Mouse (Mus musculus): Measurements from ENCODE around the gene Spocd1. TPM values are rescaled to one million over a fixed set of nuclear protein-coding genes. Genes with fewer than 3 reads are reported as not detected.
"Not testable (repeated sequence)": the region's sequence is repeated elsewhere in the genome, so short reads cannot be mapped to it uniquely, and the experiment has no call there.

The Spocd1 gene
- 0.09 TPM in 1 of 2 replicates, not detected in the other for polyA plus RNA-seq (2015; fragmentation: Nextera tagmentation; extraction: Ambion mirVana)

GRCm38 (mm10) chr4:129928949-129929348 is at the start of gene Spocd1:
TSS of gene Spocd1 (plus strand) at chr4:129929249.
- no peaks in the 10 kb centered on the region for H3K27me3 ChIP-seq (replicated peaks)
- ATAC-seq = no peak
- H3K27ac ChIP-seq = no peak within 1 kb of the TSS
- H3K36me3 ChIP-seq = no peaks in the 10 kb centered on the region
- H3K9ac ChIP-seq = no peak within 1 kb of the TSS
- no peaks in the 10 kb centered on the region for H3K9me3 ChIP-seq
- H3K4me3 ChIP-seq (replicated peaks) = peak within 1 kb of the TSS; percentile 11; the same call in 1 of the 2 replicates
- peak within 1 kb of the TSS; percentile 51 for H3K4me2 ChIP-seq (replicated peaks)
- no peaks in the 10 kb centered on the region for H3K4me1 ChIP-seq (replicated peaks)
- WGBS = 43% methylated on average over 4 of the region's 4 CpGs

DNA sequence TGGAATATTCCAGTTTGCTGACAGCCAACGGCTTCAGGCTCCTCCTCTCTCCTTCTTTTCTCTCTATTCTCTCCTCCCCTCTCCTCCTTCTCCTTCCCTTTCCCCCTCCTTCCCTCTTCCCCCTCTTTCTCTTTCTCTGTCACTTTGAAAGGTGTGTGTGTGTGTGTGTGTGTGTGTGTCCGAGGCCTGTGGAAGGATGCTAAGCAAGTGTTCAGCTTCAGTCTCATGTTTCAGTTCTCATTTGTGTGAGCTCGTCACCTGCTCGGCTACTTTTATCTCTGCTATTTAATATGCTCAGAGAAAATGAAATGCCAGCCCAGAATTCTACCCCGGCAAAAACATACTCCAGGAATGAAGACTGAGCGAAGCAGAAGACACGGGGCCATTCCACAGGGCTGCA is 48.4 kb upstream of the Spocd1 start:
- Histone ChIP-seq H3K36me3 (no peaks in the 10 kb centered on the region), H3K4me1 (replicated peaks) (peaks cover 14% of the 10 kb centered on the region), H3K4me2 (replicated peaks) (no peak overlapping the region), H3K9ac (no peak overlapping the region), H3K27me3 (replicated peaks) (no peaks in the 10 kb centered on the region), H3K27ac (no peak overlapping the region), H3K4me3 (replicated peaks) (no peak overlapping the region), H3K9me3 (no peaks in the 10 kb centered on the region)
- WGBS = 78% methylated on average over 7 of the region's 7 CpGs
- ATAC-seq = no peak

GRCm38 (mm10) chr4:129881661-129882060 is 47.4 kb upstream of the Spocd1 start:
- Histone ChIP-seq H3K4me2 (replicated peaks) (peak overlapping the region; percentile 41; the same call in 1 of the 2 replicates), H3K27ac (no peak overlapping the region; the same call in 1 of the 2 replicates), H3K4me3 (replicated peaks) (no peak overlapping the region), H3K9me3 (no peaks in the 10 kb centered on the region), H3K36me3 (no peaks in the 10 kb centered on the region), H3K27me3 (replicated peaks) (no peaks in the 10 kb centered on the region), H3K9ac (no peak overlapping the region), H3K4me1 (replicated peaks) (peaks cover 12% of the 10 kb centered on the region)
- no peak for ATAC-seq
- 16% methylated on average over 3 of the region's 3 CpGs for WGBS

GRCm38 (mm10) chr4:129882555-129883293 is 46.3 kb upstream of the Spocd1 start:
- WGBS = 27% methylated on average over 10 of the region's 11 CpGs

DNA sequence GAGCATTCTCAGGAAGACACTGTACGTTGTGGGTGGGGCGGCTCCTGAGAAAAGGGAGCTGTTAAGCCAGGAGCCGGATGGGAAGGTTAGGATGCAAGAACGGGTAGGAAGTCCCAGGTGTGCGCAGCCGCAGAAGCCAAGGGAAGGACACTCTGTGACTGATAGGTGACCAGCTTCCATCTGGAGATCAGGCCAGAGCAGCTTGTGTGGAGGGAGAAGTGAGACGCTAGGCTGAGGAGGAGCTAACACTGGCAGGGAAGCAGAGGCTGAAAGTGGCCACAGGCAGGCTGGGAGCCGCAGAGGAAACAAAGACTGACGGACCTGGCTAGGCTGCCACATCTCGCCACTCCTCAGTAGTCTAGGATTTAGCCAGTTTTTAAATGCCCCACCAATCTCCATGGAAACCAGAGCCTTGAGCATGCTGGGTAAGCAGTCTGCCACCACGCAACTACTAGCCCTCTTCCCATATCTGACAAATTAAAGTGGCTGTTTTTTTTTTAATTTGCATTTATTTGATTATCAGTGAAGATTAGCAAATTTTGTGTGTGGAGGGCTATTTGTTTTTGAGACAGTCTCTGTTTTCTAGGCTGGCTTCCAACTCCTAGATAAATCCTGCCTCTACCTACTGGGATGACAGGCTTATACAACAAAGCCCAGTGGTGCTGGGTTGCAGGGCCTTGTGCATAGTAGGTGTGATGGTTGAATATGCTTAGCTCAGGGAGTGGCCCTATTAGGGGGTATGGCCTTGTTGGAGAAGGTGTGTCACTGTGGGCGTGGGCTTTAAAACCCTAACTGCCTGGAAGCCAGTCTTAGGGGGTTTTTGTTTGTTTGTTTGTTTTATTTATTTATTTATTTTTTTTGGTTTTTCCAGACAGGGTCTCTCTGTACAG is 44.8 kb upstream of the Spocd1 start:
- no peak overlapping the region for H3K4me2 ChIP-seq (replicated peaks)
- H3K27ac ChIP-seq = no peak overlapping the region
- ATAC-seq = no peak
- H3K9ac ChIP-seq = no peak overlapping the region
- no peak overlapping the region for H3K4me3 ChIP-seq (replicated peaks)
- H3K36me3 ChIP-seq = no peaks in the 10 kb centered on the region
- 80% methylated on average over 12 of the region's 12 CpGs for WGBS
- H3K4me1 ChIP-seq (replicated peaks) = peaks cover 4% of the 10 kb centered on the region
- H3K9me3 ChIP-seq = no peaks in the 10 kb centered on the region
- no peaks in the 10 kb centered on the region for H3K27me3 ChIP-seq (replicated peaks)

More at GRCm38 (mm10) chr4:129882555-129883293, 46.3 kb upstream of the Spocd1 start:
- ATAC-seq = peak; percentile 50
- Histone ChIP-seq H3K9ac (peak overlapping the region; percentile 10; the same call in 1 of the 2 replicates), H3K4me3 (replicated peaks) (no peak overlapping the region), H3K36me3 (no peaks in the 10 kb centered on the region), H3K9me3 (no peaks in the 10 kb centered on the region), H3K4me2 (replicated peaks) (peak overlapping the region; percentile 41), H3K4me1 (replicated peaks) (peaks cover 7% of the 10 kb centered on the region), H3K27ac (peak overlapping the region; percentile 66), H3K27me3 (replicated peaks) (no peaks in the 10 kb centered on the region)

GRCm38 (mm10) chr4:129889661-129890060 is 39.4 kb upstream of the Spocd1 start:
- Histone ChIP-seq H3K27ac (no peak overlapping the region), H3K9me3 (no peaks in the 10 kb centered on the region), H3K4me2 (replicated peaks) (no peak overlapping the region), H3K27me3 (replicated peaks) (no peaks in the 10 kb centered on the region), H3K9ac (no peak overlapping the region), H3K36me3 (no peaks in the 10 kb centered on the region), H3K4me1 (replicated peaks) (no peaks in the 10 kb centered on the region), H3K4me3 (replicated peaks) (no peak overlapping the region)
- WGBS = 87% methylated on average over 10 of the region's 10 CpGs
- ATAC-seq = no peak

DNA sequence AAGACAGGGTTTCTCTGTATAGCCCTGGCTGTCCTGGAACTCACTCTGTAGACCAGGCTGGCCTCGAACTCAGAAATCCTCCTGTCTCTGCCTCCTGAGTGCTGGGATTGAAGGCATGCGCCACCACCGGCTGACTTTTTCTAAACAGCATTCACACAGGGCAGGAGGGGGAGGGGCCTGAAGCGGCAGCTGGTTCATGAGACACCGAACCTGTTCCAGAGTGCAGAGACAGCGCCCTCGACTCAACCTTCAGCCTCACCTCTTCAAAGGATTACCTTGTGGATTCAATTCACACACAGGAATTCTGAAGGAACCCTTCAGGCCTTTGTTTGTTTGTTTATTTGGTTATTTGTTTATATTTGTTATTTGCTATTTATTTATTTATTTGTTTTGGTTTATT is 39.0 kb upstream of the Spocd1 start:
- no peaks in the 10 kb centered on the region for H3K36me3 ChIP-seq
- H3K4me1 ChIP-seq (replicated peaks) = no peaks in the 10 kb centered on the region
- H3K9me3 ChIP-seq = no peaks in the 10 kb centered on the region
- WGBS = 84% methylated on average over 7 of the region's 7 CpGs
- H3K27me3 ChIP-seq (replicated peaks) = no peaks in the 10 kb centered on the region
- no peak overlapping the region for H3K4me3 ChIP-seq (replicated peaks)
- no peak overlapping the region for H3K4me2 ChIP-seq (replicated peaks)
- no peak for ATAC-seq
- no peak overlapping the region for H3K27ac ChIP-seq
- no peak overlapping the region for H3K9ac ChIP-seq

DNA sequence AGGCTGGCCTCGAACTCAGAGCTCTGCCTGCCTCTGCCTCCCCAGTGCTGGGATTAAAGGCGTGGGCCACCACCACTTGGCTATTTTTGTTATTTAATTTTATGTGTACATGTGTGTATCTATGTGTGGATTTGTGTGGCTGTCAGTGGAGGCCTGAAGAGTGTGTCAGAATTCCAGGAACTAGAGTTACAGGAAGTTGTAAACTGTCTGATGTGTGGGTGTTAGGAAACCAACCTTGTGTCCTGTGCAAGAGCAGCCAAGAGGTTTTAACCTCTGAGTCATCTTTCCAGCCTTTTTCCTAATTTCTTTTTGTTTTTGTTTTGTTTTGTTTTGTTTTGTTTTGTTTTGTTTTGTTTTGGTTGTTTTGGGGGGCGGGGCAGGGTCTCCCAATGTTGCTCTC is 34.2 kb upstream of the Spocd1 start:
- Histone ChIP-seq H3K4me3 (replicated peaks) (no peak overlapping the region), H3K36me3 (no peaks in the 10 kb centered on the region), H3K4me2 (replicated peaks) (no peak overlapping the region), H3K9me3 (no peaks in the 10 kb centered on the region), H3K4me1 (replicated peaks) (0 out of 2 replicates have a peak, but pooled peaks cover 3% of the 10 kb centered on the region), H3K27ac (no peak overlapping the region), H3K9ac (no peak overlapping the region), H3K27me3 (replicated peaks) (no peaks in the 10 kb centered on the region)
- WGBS = 91% methylated on average over 3 of the region's 3 CpGs
- no peak for ATAC-seq

- 93% methylated on average over 18 of the region's 18 CpGs for WGBS
- H3K4me3 ChIP-seq (replicated peaks); H3K9me3 ChIP-seq; H3K27me3 ChIP-seq (replicated peaks); H3K4me1 ChIP-seq (replicated peaks); H3K27ac ChIP-seq; ATAC-seq; H3K4me2 ChIP-seq (replicated peaks); H3K9ac ChIP-seq; H3K36me3 ChIP-seq: not testable (repeated sequence)
These were observed 30.2 kb upstream of the Spocd1 start for GRCm38 (mm10) chr4:129898815-129899214.

DNA sequence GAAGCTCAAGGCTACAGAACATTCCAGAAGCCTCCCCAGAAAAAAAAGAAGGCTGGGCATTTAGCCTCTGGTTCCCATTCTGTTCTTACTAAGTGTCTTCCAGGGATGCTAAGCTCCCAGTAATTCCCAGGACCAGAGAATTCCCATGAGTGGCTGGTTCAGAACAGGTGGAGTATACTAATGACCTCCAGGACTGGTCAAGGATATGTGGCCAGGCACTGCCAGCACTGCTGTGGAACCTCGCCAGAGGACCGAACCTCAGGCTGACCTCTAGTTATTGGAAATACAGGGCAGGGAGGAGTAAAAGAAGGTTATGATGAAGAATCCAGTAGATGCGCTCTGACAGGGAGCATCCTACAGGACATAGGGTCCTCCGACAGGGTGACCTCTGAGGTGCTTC is 26.7 kb upstream of the Spocd1 start:
- H3K36me3 ChIP-seq = no peaks in the 10 kb centered on the region
- H3K27ac ChIP-seq = no peak overlapping the region
- H3K9ac ChIP-seq = no peak overlapping the region
- no peaks in the 10 kb centered on the region for H3K4me1 ChIP-seq (replicated peaks)
- no peak overlapping the region for H3K4me3 ChIP-seq (replicated peaks)
- no peak for ATAC-seq
- H3K9me3 ChIP-seq = no peaks in the 10 kb centered on the region
- 91% methylated on average over 4 of the region's 4 CpGs for WGBS
- H3K27me3 ChIP-seq (replicated peaks) = no peaks in the 10 kb centered on the region
- no peak overlapping the region for H3K4me2 ChIP-seq (replicated peaks)

- Histone ChIP-seq H3K9me3 (no peaks in the 10 kb centered on the region), H3K36me3 (no peaks in the 10 kb centered on the region)
- 49% methylated on average over 3 of the region's 3 CpGs for WGBS
These were observed 25.5 kb upstream of the Spocd1 start for GRCm38 (mm10) chr4:129903577-129903976.

DNA sequence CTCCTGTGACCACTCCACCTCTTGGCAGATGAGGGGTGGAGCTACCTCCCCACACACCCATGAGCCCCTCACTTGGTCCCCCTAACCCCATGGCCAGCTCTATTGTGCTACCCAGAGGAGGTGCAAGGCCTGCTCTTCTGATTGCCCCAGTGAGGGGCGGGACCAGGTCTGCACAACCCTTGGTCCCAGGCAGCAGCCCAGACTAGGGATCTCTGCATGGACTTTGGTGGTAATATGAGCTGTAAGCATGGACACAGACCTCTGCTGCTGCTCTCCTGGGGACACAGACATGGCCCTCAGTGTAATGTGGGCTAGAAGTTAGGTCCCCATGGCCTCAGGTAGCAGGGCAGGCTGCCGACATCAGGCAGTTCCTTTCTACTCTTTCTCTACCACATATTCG is 24.0 kb upstream of the Spocd1 start:
- 80% methylated on average over 3 of the region's 3 CpGs for WGBS
- Histone ChIP-seq H3K27ac (no peak overlapping the region), H3K9ac (no peak overlapping the region), H3K36me3 (no peaks in the 10 kb centered on the region), H3K4me1 (replicated peaks) (peaks cover 7% of the 10 kb centered on the region; the same call in 1 of the 2 replicates), H3K4me3 (replicated peaks) (no peak overlapping the region), H3K4me2 (replicated peaks) (no peak overlapping the region), H3K9me3 (no peaks in the 10 kb centered on the region), H3K27me3 (replicated peaks) (no peaks in the 10 kb centered on the region)
- ATAC-seq = peak; percentile 45; the same call in 1 of the 2 replicates

More at GRCm38 (mm10) chr4:129903577-129903976, 25.5 kb upstream of the Spocd1 start:
- Histone ChIP-seq H3K4me1 (replicated peaks) (no peaks in the 10 kb centered on the region), H3K4me2 (replicated peaks) (no peak overlapping the region), H3K27me3 (replicated peaks) (no peaks in the 10 kb centered on the region), H3K4me3 (replicated peaks) (no peak overlapping the region), H3K27ac (no peak overlapping the region), H3K9ac (no peak overlapping the region)
- ATAC-seq = no peak
